Mouse (Mus musculus) limb, embryonic 14.5 days (tissue): ENCODE data around the gene Babam2. TPM values are rescaled to one million over a fixed set of nuclear protein-coding genes. Genes with fewer than 3 reads are reported as not detected.

Experiments used
- ATAC-seq: fragments of 200-750 bp; cut with Nextera tagmentation; 2 replicates; pipeline ENCODE4 v1.8.0; 2017; ENCODE audit warnings: low read depth, moderate number of reproducible peaks, moderate TSS enrichment; ENCODE audit not compliant: low FRiP score
- DNase-seq: peaks from one replicate; pipeline ENCODE4 v3.0.0-alpha.2; 2015; ENCODE audit warnings: low spot score
- H3K27ac ChIP-seq: fragments of 300-500 bp; sonication (generic); replicated peaks from 2 replicates; pipeline ENCODE4 v1.5.1; 2014; ENCODE audit warnings: low read depth, mild to moderate bottlenecking, low read length, moderate library complexity, mixed read lengths
- H3K27me3 ChIP-seq: fragments of 300-500 bp; sonication (generic); 2 replicates; pipeline ENCODE4 v1.6.1; 2014; ENCODE audit warnings: low read length, mixed read lengths; ENCODE audit not compliant: control insufficient read depth, insufficient read depth
- H3K36me3 ChIP-seq: fragments of 300-500 bp; sonication (generic); 2 replicates; pipeline ENCODE4 v1.6.1; 2014; ENCODE audit warnings: mild to moderate bottlenecking, low read length, moderate library complexity, mixed read lengths; ENCODE audit not compliant: control insufficient read depth, insufficient read depth
- H3K4me1 ChIP-seq: fragments of 300-500 bp; sonication (generic); 2 replicates; pipeline ENCODE4 v1.6.1; 2014; ENCODE audit warnings: antibody characterized with exemption, low read length, mixed read lengths; ENCODE audit not compliant: control insufficient read depth, insufficient read depth
- H3K4me2 ChIP-seq: fragments of 300-500 bp; sonication (generic); replicated peaks from 2 replicates; pipeline ENCODE4 v1.6.1; 2014; ENCODE audit warnings: low read depth, mild to moderate bottlenecking, low read length, moderate library complexity; ENCODE audit not compliant: severe bottlenecking
- H3K4me3 ChIP-seq: fragments of 300-500 bp; sonication (generic); replicated peaks from 2 replicates; pipeline ENCODE4 v1.5.1; 2014; ENCODE audit warnings: low read length
- H3K9ac ChIP-seq: fragments of 300-500 bp; sonication (generic); 2 replicates; pipeline ENCODE4 v1.6.1; 2014; ENCODE audit warnings: mild to moderate bottlenecking, low read depth, low read length, moderate library complexity; ENCODE audit not compliant: severe bottlenecking
- H3K9me3 ChIP-seq: fragments of 300-500 bp; sonication (generic); 2 replicates; pipeline ENCODE4 v1.6.1; 2016; ENCODE audit warnings: low read length; ENCODE audit not compliant: control insufficient read depth
- POLR2A ChIP-seq: fragments of 200-500 bp; IDR thresholded peaks from 2 replicates; pipeline ENCODE4 v1.8.0; 2012; ENCODE audit warnings: inconsistent platforms, mild to moderate bottlenecking, moderate library complexity, borderline replicate concordance; ENCODE audit not compliant: insufficient read depth, insufficient read length; ENCODE audit errors: extremely low read depth
- WGBS: fragments of 180-500 bp; shearing (Covaris S2); extraction: QIAGEN DNeasy Blood & Tissue Kit; methylation state at CpG from one replicate; pipeline ENCODE4 v1.1.7; 2014; 5-methylcytosine and 5-hydroxymethylcytosine counted together
- polyA plus RNA-seq, 2 experiments: library from polyadenylated mRNA; depleted of rRNA in 1 of 2; stranded (reverse) in 1 of 2; unstranded in 1 of 2; fragments of >200 nt; fragmentation: Nextera tagmentation in 1 of 2; extraction: Ambion mirVana in 1 of 2; gene quantifications; 2 replicates each; pipeline versions ENCODE4 v1.2.1 to v1.2.3; 2012 to 2014

Gene Babam2
- polyA plus RNA-seq, 2 experiments = 23.4 to 35.8 TPM

DNA sequence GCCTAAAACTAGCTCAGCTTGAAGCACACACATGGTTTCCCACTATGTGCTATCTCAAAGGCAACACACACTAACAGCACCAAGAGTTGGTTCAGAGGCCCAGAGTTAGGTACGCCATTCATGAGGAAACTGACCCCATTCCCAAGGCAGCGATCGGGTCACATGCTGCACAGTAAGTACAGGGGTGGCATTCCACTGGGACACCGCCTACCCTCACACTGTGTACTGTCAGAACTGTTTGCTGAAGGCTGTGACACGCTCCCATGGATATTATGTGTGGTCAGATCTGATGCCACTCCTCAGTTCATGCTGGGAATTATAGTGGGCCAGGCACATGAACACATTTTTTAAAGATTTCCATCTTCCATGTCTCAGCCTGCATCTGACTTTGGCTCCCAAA is 374.3 kb downstream of the Babam2 start:
- no peak overlapping the region for H3K27ac ChIP-seq
- no peak overlapping the region for H3K9ac ChIP-seq
- H3K9me3 ChIP-seq = no peaks in the 10 kb centered on the region
- H3K27me3 ChIP-seq = no peaks in the 10 kb centered on the region
- peaks cover 13% of the 10 kb centered on the region; the same call in 1 of the 2 replicates for H3K4me1 ChIP-seq
- no peak for TF ChIP-seq POLR2A
- ATAC-seq (no peak; the same call in 1 of the 2 replicates), DNase-seq (no peak)
- no peak overlapping the region for H3K4me2 ChIP-seq
- 93% methylated on average over 5 of the region's 5 CpGs for WGBS
- H3K36me3 ChIP-seq = no peaks in the 10 kb centered on the region
- no peak overlapping the region for H3K4me3 ChIP-seq

DNA sequence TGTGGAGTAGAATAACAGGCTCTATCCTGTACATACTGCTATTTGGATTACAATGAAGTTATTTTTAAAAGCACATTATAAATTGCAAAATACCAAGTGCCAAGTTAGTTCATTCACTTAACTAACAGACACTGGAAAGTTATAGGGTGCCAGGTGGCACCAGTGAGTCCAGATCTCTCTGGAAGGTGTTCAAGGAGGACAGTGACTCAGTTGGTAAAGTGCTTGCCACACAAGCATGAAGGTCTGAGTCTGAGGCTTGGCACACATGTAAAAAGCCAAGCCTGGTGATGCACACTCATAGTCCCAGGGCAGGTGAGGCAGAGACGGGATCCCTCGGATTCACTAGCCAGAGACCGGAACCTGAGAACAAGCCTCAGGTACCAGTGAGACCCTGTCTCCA is 375.4 kb downstream of the Babam2 start:
- no peak for DNase-seq
- Histone ChIP-seq H3K4me3 (no peak overlapping the region), H3K9ac (no peak overlapping the region), H3K27me3 (no peaks in the 10 kb centered on the region), H3K4me1 (peaks cover 13% of the 10 kb centered on the region; the same call in 1 of the 2 replicates), H3K27ac (no peak overlapping the region), H3K9me3 (no peaks in the 10 kb centered on the region), H3K36me3 (no peaks in the 10 kb centered on the region), H3K4me2 (no peak overlapping the region)
- TF ChIP-seq POLR2A = no peak
- no peak for ATAC-seq
- 97% methylated on average over 3 of the region's 3 CpGs for WGBS

DNA sequence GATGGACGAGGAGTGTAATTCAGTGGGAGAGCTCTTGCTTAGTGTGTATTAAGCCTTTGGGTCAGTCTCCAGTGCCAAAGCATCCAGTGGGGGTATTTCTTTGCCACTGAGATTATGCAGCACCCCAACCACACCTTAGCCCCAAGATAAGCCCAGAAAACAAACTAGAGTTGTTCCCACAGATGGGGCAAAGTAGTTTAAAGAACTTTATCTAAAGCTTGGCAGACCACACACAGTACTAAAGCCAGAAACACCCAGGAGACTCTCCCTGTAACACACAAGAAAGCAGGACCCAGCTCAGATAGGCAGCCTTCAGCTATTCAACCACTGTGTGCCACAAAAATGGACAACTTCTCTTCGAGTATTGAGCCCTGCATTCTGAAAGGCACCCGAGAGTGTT is 376.6 kb downstream of the Babam2 start:
- Histone ChIP-seq H3K27me3 (no peaks in the 10 kb centered on the region), H3K27ac (no peak overlapping the region), H3K4me2 (no peak overlapping the region), H3K4me3 (no peak overlapping the region), H3K9me3 (no peaks in the 10 kb centered on the region), H3K4me1 (peaks cover 16% of the 10 kb centered on the region), H3K9ac (no peak overlapping the region), H3K36me3 (no peaks in the 10 kb centered on the region)
- DNase-seq = no peak
- 77% methylated on average over 3 of the region's 3 CpGs for WGBS
- no peak for TF ChIP-seq POLR2A
- ATAC-seq = no peak

DNA sequence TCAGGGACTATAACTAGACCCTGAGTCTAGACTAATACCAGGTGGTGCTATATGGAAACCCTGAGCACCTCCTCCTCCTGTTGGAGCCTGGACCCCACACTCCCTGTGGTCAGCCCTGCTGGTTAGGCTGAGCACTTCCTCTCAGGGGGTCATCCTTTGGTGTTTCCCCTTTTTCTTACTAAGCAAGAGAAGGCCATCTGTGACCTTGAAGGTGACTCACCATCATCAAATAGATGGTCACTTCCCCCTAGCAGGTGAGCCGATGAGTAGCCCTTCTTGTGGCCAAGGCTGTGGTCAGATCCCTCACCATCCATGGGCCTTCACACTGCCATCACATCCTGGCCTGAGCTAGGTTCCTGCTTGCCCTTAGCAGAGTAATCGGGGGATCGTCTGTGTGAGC is 379.7 kb downstream of the Babam2 start:
- no peak for TF ChIP-seq POLR2A
- H3K4me1 ChIP-seq = peaks cover 28% of the 10 kb centered on the region
- no peak for DNase-seq
- H3K9ac ChIP-seq = no peak overlapping the region
- H3K4me3 ChIP-seq = no peak overlapping the region
- no peaks in the 10 kb centered on the region for H3K9me3 ChIP-seq
- H3K27me3 ChIP-seq = no peaks in the 10 kb centered on the region
- ATAC-seq = no peak
- no peak overlapping the region for H3K4me2 ChIP-seq
- 88% methylated on average over 3 of the region's 3 CpGs for WGBS
- H3K36me3 ChIP-seq = no peaks in the 10 kb centered on the region
- H3K27ac ChIP-seq = no peak overlapping the region

DNA sequence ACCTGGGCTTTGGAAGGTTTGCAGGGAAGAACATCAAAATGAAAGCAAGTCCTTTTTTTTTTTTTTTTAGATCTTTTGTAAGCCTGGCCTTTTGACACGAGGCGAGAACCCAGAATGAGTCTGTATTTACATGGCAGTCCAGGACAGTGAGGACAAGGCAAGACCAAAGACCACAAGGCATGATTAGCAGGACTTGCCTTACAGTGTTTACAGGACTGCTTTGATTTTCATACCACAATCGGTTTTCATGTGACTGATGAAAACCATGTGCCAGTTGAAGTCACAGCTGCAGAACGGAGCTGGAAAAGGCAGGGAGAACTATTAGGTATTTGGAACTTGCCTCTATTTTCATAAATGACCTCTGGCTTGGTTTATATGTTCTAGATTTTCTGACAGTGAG is 381.5 kb downstream of the Babam2 start:
- Histone ChIP-seq H3K27me3 (no peaks in the 10 kb centered on the region), H3K4me3 (no peak overlapping the region), H3K4me2 (no peak overlapping the region), H3K36me3 (no peaks in the 10 kb centered on the region), H3K27ac (no peak overlapping the region), H3K9ac (no peak overlapping the region), H3K9me3 (no peaks in the 10 kb centered on the region), H3K4me1 (peaks cover 28% of the 10 kb centered on the region)
- 29% methylated on average over 4 of the region's 4 CpGs for WGBS
- DNase-seq (no peak), ATAC-seq (no peak)
- TF ChIP-seq POLR2A = no peak

DNA sequence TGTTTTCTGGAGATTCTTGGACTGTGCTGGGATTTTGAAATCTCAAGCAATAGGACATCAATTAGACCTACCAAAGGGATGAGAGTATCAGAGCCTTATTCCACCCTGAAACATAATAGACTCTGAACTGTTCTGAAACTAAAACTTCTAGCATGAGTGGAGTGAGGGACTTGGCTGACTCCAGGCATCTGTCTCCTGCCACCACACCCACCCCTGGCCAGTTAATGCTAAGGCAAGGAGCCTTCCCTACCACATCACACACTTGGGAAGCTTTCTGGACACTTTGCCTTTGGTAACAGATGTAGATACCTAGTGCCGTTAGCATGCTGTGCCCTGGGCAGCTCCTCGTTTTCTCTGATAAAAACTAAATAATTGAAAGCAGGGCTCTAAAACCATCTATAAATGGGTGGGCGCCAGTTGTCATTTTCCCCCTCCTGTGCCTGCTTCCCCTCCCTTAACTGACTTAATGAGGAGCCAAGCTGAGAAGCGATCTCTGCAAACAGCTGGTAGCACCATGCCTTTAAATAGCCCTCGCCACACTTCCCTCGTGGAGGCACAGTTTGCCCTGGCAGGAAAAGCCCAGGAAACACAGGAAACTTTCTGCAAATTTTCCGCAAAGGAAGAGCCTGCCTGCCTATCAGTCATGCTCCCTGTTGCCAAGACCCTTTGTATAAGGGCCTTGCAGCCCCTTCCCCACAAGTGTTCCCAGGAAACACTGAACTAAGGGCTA is 383.2 kb downstream of the Babam2 start:
- no peaks in the 10 kb centered on the region for H3K36me3 ChIP-seq
- no peaks in the 10 kb centered on the region for H3K9me3 ChIP-seq
- H3K9ac ChIP-seq = no peak overlapping the region
- no peak overlapping the region for H3K4me3 ChIP-seq
- ATAC-seq (no peak), DNase-seq (no peak)
- H3K27ac ChIP-seq = no peak overlapping the region
- no peaks in the 10 kb centered on the region for H3K27me3 ChIP-seq
- WGBS = 16% methylated on average over 7 of the region's 7 CpGs
- no peak overlapping the region for H3K4me2 ChIP-seq
- H3K4me1 ChIP-seq = peaks cover 40% of the 10 kb centered on the region
- TF ChIP-seq POLR2A = no peak
